Mouse (Mus musculus): ENCODE results near the gene Cilp2. TPM values are rescaled to one million over a fixed set of nuclear protein-coding genes. Genes with fewer than 3 reads are reported as not detected.

Gene Cilp2
- polyA plus RNA-seq, 1 experiment: 0.11 TPM

GRCm38 (mm10) chr8:69912478-69913074 lies 25.1 kb upstream of the Cilp2 start:
- Histone ChIP-seq H3K4me1 (ENCODE audit: control insufficient read depth, insufficient read depth, insufficient read length) (no peaks in the 10 kb centered on the region), H3K4me3 (ENCODE audit: extremely low read depth, insufficient read depth, insufficient read length) (no peak overlapping the region), H3K27ac (ENCODE audit: insufficient read depth, low read length) (no peak overlapping the region), H3K27me3 (ENCODE audit: control insufficient read depth, insufficient read depth, low read length) (no peaks in the 10 kb centered on the region), H3K36me3 (ENCODE audit: control insufficient read depth, insufficient read depth, low read length) (peaks cover 64% of the 10 kb centered on the region)
- WGBS: 93% methylated on average over 12 of the region's 12 CpGs
- TF ChIP-seq POLR2A (IDR thresholded peaks at IDR 0.05; ENCODE audit: low read depth, low read length) (no peak), CTCF (IDR thresholded peaks at IDR 0.05; ENCODE audit: extremely low read depth, insufficient read depth, insufficient read length, insufficient replicate concordance) (no peak)
- no peak for DNase-seq (ENCODE audit: low read depth in 1 of 2, low spot score in 2 of 2)

GRCm38 (mm10) chr8:69911917-69912316 lies 24.4 kb upstream of the Cilp2 start:
- 95% methylated on average over 13 of the region's 13 CpGs for WGBS
- no peak for TF ChIP-seq CTCF (IDR thresholded peaks at IDR 0.05; ENCODE audit: extremely low read depth, insufficient read depth, insufficient read length, insufficient replicate concordance)
- no peak for TF ChIP-seq POLR2A (IDR thresholded peaks at IDR 0.05; ENCODE audit: low read depth, low read length)
- DNase-seq (ENCODE audit: low read depth in 1 of 2, low spot score in 2 of 2): no peak
- Histone ChIP-seq H3K27ac (ENCODE audit: insufficient read depth, low read length) (no peak overlapping the region), H3K4me1 (ENCODE audit: control insufficient read depth, insufficient read depth, insufficient read length) (no peaks in the 10 kb centered on the region), H3K27me3 (ENCODE audit: control insufficient read depth, insufficient read depth, low read length) (no peaks in the 10 kb centered on the region), H3K4me3 (ENCODE audit: extremely low read depth, insufficient read depth, insufficient read length) (no peak overlapping the region), H3K36me3 (ENCODE audit: control insufficient read depth, insufficient read depth, low read length) (peaks cover 57% of the 10 kb centered on the region)

- H3K4me3 ChIP-seq (ENCODE audit: extremely low read depth, insufficient read depth, insufficient read length): no peak overlapping the region
- DNase-seq (ENCODE audit: low read depth in 1 of 2, low spot score in 2 of 2): no peak
- H3K27me3 ChIP-seq (ENCODE audit: control insufficient read depth, insufficient read depth, low read length): no peaks in the 10 kb centered on the region
- peaks cover 6% of the 10 kb centered on the region for H3K4me1 ChIP-seq (ENCODE audit: control insufficient read depth, insufficient read depth, insufficient read length)
- no peak overlapping the region for H3K27ac ChIP-seq (ENCODE audit: insufficient read depth, low read length)
- TF ChIP-seq CTCF (IDR thresholded peaks at IDR 0.05; ENCODE audit: extremely low read depth, insufficient read depth, insufficient read length, insufficient replicate concordance) (no peak), POLR2A (IDR thresholded peaks at IDR 0.05; ENCODE audit: low read depth, low read length) (no peak)
- peaks cover 25% of the 10 kb centered on the region for H3K36me3 ChIP-seq (ENCODE audit: control insufficient read depth, insufficient read depth, low read length)
- WGBS: 88% methylated on average over 2 of the region's 2 CpGs
Observed at GRCm38 (mm10) chr8:69907106-69907505, 19.6 kb upstream of the Cilp2 start.

- no peak overlapping the region for H3K4me3 ChIP-seq (ENCODE audit: extremely low read depth, insufficient read depth, insufficient read length)
- TF ChIP-seq CTCF (IDR thresholded peaks at IDR 0.05; ENCODE audit: extremely low read depth, insufficient read depth, insufficient read length, insufficient replicate concordance): no peak
- no peak for TF ChIP-seq POLR2A (IDR thresholded peaks at IDR 0.05; ENCODE audit: low read depth, low read length)
- H3K36me3 ChIP-seq (ENCODE audit: control insufficient read depth, insufficient read depth, low read length): peaks cover 19% of the 10 kb centered on the region
- WGBS: 91% methylated on average over 2 of the region's 2 CpGs
- no peak for DNase-seq (ENCODE audit: low read depth in 1 of 2, low spot score in 2 of 2)
- H3K27me3 ChIP-seq (ENCODE audit: control insufficient read depth, insufficient read depth, low read length): no peaks in the 10 kb centered on the region
- no peak overlapping the region for H3K27ac ChIP-seq (ENCODE audit: insufficient read depth, low read length)
- peaks cover 9% of the 10 kb centered on the region for H3K4me1 ChIP-seq (ENCODE audit: control insufficient read depth, insufficient read depth, insufficient read length)
Observed at GRCm38 (mm10) chr8:69906260-69906659, 18.8 kb upstream of the Cilp2 start.

GRCm38 (mm10) chr8:69904096-69904495 lies 16.6 kb upstream of the Cilp2 start:
- DNase-seq (ENCODE audit: low read depth in 1 of 2, low spot score in 2 of 2): no peak
- H3K4me1 ChIP-seq (ENCODE audit: control insufficient read depth, insufficient read depth, insufficient read length): peaks cover 11% of the 10 kb centered on the region
- no peaks in the 10 kb centered on the region for H3K27me3 ChIP-seq (ENCODE audit: control insufficient read depth, insufficient read depth, low read length)
- H3K36me3 ChIP-seq (ENCODE audit: control insufficient read depth, insufficient read depth, low read length): peaks cover 7% of the 10 kb centered on the region
- 91% methylated on average over 8 of the region's 8 CpGs for WGBS
- H3K27ac ChIP-seq (ENCODE audit: insufficient read depth, low read length): no peak overlapping the region
- H3K4me3 ChIP-seq (ENCODE audit: extremely low read depth, insufficient read depth, insufficient read length): no peak overlapping the region
- TF ChIP-seq POLR2A (IDR thresholded peaks at IDR 0.05; ENCODE audit: low read depth, low read length): no peak
- no peak for TF ChIP-seq CTCF (IDR thresholded peaks at IDR 0.05; ENCODE audit: extremely low read depth, insufficient read depth, insufficient read length, insufficient replicate concordance)

- Histone ChIP-seq H3K36me3 (ENCODE audit: control insufficient read depth, insufficient read depth, low read length) (peaks cover under 1% of the 10 kb centered on the region; the same call in 1 of the 2 replicates), H3K27me3 (ENCODE audit: control insufficient read depth, insufficient read depth, low read length) (no peaks in the 10 kb centered on the region), H3K4me1 (ENCODE audit: control insufficient read depth, insufficient read depth, insufficient read length) (peaks cover 11% of the 10 kb centered on the region), H3K4me3 (ENCODE audit: extremely low read depth, insufficient read depth, insufficient read length) (peak overlapping the region; percentile 79), H3K27ac (ENCODE audit: insufficient read depth, low read length) (peak overlapping the region; percentile 90)
- under 1% methylated on average over 45 of the region's 45 CpGs for WGBS
- peak; percentile 94 to 97 for DNase-seq (ENCODE audit: low read depth in 1 of 2, low spot score in 2 of 2)
- TF ChIP-seq CTCF (IDR thresholded peaks at IDR 0.05; ENCODE audit: extremely low read depth, insufficient read depth, insufficient read length, insufficient replicate concordance) (no peak), POLR2A (IDR thresholded peaks at IDR 0.05; ENCODE audit: low read depth, low read length) (no peak; the same call in none of the 2 replicates)
Observed at GRCm38 (mm10) chr8:69903063-69903542, 15.6 kb upstream of the Cilp2 start.

Measured in spleen, adult 2 months (tissue).